Mouse (Mus musculus) intestine, embryonic 16.5 days (tissue): ENCODE measurements at regions not wholly inside any gene's neighbourhood (a gene's known extent, or its start where the extent isn't known, plus 50 kb on each side); places are given as distances from the start of the nearest gene placed in this dataset.

ENCODE experiments used
- ATAC-seq: fragments of 200-750 bp; cut with Nextera tagmentation; 2 replicates; pipeline ENCODE4 v1.8.0; 2017; ENCODE audit warnings: moderate TSS enrichment, moderate library complexity
- H3K27ac ChIP-seq: fragments of 300-500 bp; sonication (generic); 2 replicates; pipeline ENCODE4 v1.5.1; 2014; ENCODE audit warnings: mild to moderate bottlenecking, low read length
- H3K27me3 ChIP-seq: fragments of 300-500 bp; sonication (generic); replicated peaks from 2 replicates; pipeline ENCODE4 v1.6.1; 2014; ENCODE audit warnings: low read length, control low read depth, mixed read lengths; ENCODE audit not compliant: control insufficient read depth, insufficient read depth
- H3K36me3 ChIP-seq: fragments of 300-500 bp; sonication (generic); 2 replicates; pipeline ENCODE4 v1.6.1; 2014; ENCODE audit warnings: low read length, control low read depth; ENCODE audit not compliant: control insufficient read depth, insufficient read depth
- H3K4me1 ChIP-seq: fragments of 300-500 bp; sonication (generic); 2 replicates; pipeline ENCODE4 v1.6.1; 2014; ENCODE audit warnings: low read length, control low read depth, mixed read lengths; ENCODE audit not compliant: control insufficient read depth, insufficient read depth
- H3K4me2 ChIP-seq: fragments of 300-500 bp; sonication (generic); 2 replicates; pipeline ENCODE4 v1.6.1; 2014; ENCODE audit warnings: low read depth, low read length, control low read depth
- H3K4me3 ChIP-seq: fragments of 300-500 bp; sonication (generic); 2 replicates; pipeline ENCODE4 v1.5.1; 2014; ENCODE audit warnings: mild to moderate bottlenecking, low read length
- H3K9ac ChIP-seq: fragments of 300-500 bp; sonication (generic); 2 replicates; pipeline ENCODE4 v1.6.1; 2014; ENCODE audit warnings: low read depth, low read length
- H3K9me3 ChIP-seq: fragments of 300-500 bp; sonication (generic); 2 replicates; pipeline ENCODE4 v1.6.1; 2016; ENCODE audit warnings: low read length, control low read depth; ENCODE audit not compliant: control insufficient read depth
- WGBS: fragments of 180-500 bp; shearing (Covaris S2); extraction: QIAGEN DNeasy Blood & Tissue Kit; methylation state at CpG from one replicate; pipeline ENCODE4 v1.1.7; 2014; 5-methylcytosine and 5-hydroxymethylcytosine counted together

DNA sequence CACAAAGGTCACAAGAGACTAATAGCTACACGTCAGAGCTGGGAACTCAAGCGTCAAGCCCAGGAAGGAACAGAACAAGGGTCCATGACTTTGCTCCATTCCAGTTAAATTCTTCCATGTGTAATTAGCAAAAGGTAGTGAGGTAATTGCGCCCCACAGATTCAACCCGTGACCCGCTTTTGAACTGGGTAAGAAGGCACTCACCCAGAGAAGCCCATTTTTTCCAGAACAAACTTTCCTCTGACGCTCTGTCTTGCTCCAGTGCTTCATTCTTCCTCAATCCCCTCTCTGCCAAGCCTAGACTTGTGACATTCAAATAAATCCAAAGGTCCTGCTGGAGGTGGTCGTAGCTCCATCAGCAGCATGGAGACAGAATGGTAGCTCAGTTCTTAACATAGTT is 110.2 kb upstream of the Ccdc122 start:
- no peak overlapping the region for H3K9ac ChIP-seq
- H3K4me3 ChIP-seq: no peak overlapping the region
- H3K4me2 ChIP-seq: no peak overlapping the region
- H3K36me3 ChIP-seq: no peaks in the 10 kb centered on the region
- H3K9me3 ChIP-seq: no peaks in the 10 kb centered on the region
- H3K27me3 ChIP-seq: no peaks in the 10 kb centered on the region
- no peaks in the 10 kb centered on the region for H3K4me1 ChIP-seq
- ATAC-seq: no peak
- WGBS: 87% methylated on average over 7 of the region's 7 CpGs
- H3K27ac ChIP-seq: no peak overlapping the region

DNA sequence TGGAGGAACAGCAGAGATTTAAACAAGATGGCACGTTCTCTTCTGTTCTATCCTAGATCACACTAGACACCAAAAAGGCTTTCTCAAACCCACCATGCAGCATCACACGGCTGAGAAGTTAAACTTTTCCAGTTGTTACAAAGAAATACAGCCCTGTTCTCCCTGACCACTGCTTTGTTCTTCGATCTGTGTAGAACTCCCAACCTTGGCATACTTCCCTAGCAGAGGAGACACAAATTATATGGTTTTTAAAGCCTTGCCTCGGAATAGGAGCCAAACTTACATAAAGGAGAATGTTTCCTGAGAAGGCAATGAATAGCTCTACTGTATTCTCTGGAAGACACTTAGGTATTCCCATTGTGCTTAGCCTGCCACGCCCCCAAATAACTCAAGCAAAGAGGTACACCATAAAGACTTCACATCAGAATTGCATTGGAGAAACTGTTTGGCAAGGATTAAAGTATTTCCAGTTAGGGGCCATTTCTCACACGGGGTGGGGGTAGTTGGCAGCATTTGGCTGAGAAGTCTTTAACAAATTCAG is 114.1 kb upstream of the Ccdc122 start:
- no peak overlapping the region for H3K4me3 ChIP-seq
- H3K4me1 ChIP-seq: no peaks in the 10 kb centered on the region
- no peak overlapping the region for H3K27ac ChIP-seq
- ATAC-seq: no peak
- H3K27me3 ChIP-seq: no peaks in the 10 kb centered on the region
- WGBS: 70% methylated on average over 6 of the region's 6 CpGs
- H3K4me2 ChIP-seq: no peak overlapping the region
- no peaks in the 10 kb centered on the region for H3K36me3 ChIP-seq
- no peak overlapping the region for H3K9ac ChIP-seq
- H3K9me3 ChIP-seq: no peaks in the 10 kb centered on the region

DNA sequence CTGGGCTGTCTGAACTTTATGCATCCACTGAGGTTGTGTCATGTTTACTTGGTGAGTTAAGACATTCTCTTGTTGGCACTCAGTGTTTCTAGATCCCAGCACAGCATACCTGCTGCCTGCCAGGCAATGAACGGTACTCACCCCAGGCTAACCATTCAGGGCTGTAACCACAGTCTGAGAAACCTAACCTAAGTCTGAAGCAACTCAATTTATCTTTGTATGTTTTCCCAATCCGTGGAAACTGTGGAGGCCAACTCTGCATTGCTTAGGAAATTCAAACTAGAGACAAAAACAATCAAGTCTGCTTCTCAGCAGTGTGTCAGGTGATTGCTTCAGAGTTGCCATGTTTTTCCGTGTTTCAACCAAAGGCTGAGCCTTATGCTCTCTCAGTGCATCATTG is 118.5 kb upstream of the Ccdc122 start:
- Histone ChIP-seq H3K36me3 (no peaks in the 10 kb centered on the region), H3K27me3 (no peaks in the 10 kb centered on the region), H3K27ac (no peak overlapping the region), H3K4me1 (no peaks in the 10 kb centered on the region), H3K9me3 (no peaks in the 10 kb centered on the region), H3K9ac (no peak overlapping the region), H3K4me3 (no peak overlapping the region), H3K4me2 (no peak overlapping the region)
- WGBS: 62% methylated on average over 3 of the region's 3 CpGs
- ATAC-seq: no peak

DNA sequence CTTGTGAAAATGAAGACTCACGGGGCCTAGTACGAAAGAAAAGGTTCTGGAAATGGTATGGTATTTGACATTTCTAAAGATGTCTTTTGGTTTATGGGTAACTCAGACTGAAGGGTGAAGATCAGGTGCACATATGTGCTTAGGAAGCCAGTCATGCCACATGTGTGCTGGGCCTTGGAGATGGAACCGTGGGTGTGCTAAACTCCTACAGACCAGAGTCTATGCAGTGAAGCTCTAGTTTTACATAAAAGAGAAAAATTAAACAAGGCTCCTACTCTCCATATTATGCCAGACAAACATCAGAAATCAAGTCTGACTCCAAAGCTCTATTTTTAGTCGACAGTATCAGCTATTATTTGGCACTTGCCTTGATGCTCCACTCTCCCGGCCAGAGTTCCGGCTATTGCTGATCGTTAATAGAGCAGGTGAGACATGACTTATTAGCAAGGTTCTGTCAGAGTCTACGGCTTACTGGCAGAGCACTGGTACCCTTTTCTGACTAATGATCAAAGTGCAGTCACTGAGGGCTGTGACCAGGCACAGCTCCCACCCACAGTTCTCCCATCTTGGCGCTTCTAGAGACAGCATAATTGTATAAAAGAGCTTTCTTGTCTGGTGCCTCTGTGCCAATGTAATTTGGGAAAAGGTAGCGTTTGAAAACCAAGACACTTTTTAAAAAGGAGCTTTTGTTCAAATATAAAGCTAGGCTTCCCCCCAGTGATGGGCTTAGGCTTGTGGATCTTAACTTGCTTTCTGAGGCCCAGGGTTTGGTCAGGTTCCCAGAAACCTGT is 119.2 kb upstream of the Ccdc122 start:
- Histone ChIP-seq H3K9ac (no peak overlapping the region), H3K4me2 (no peak overlapping the region), H3K4me3 (no peak overlapping the region), H3K4me1 (peaks cover 5% of the 10 kb centered on the region; the same call in 1 of the 2 replicates), H3K9me3 (no peaks in the 10 kb centered on the region), H3K27me3 (no peaks in the 10 kb centered on the region), H3K36me3 (no peaks in the 10 kb centered on the region), H3K27ac (no peak overlapping the region)
- no peak for ATAC-seq
- 82% methylated on average over 10 of the region's 10 CpGs for WGBS

DNA sequence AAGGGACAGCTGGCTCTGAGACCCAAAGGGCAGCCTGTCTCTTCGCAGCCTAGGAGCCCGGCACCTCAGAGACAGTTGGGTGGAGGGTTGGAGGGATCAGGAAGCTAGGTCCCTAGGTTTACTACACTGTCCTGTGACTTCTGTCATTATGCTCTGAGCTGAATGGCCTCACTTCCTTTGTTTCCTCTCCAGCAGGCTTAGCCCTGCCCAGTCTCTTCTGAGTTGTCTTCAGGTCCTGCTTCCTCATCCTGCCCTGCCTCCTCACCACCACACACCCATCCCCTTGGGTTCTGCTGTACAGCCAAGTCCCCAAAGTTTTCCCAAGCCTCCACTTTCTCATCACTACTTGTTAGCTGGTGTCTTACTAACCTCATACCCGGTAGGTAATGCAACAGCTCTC is 122.7 kb upstream of the Ccdc122 start:
- Histone ChIP-seq H3K9me3 (no peaks in the 10 kb centered on the region), H3K27me3 (no peaks in the 10 kb centered on the region), H3K4me1 (peaks cover 5% of the 10 kb centered on the region; the same call in 1 of the 2 replicates), H3K4me3 (no peak overlapping the region), H3K9ac (no peak overlapping the region), H3K27ac (0 out of 2 replicates have a peak overlapping the region, but pooled peaks have one; percentile 11), H3K36me3 (no peaks in the 10 kb centered on the region), H3K4me2 (no peak overlapping the region)
- ATAC-seq: no peak
- 88% methylated on average over 3 of the region's 3 CpGs for WGBS

DNA sequence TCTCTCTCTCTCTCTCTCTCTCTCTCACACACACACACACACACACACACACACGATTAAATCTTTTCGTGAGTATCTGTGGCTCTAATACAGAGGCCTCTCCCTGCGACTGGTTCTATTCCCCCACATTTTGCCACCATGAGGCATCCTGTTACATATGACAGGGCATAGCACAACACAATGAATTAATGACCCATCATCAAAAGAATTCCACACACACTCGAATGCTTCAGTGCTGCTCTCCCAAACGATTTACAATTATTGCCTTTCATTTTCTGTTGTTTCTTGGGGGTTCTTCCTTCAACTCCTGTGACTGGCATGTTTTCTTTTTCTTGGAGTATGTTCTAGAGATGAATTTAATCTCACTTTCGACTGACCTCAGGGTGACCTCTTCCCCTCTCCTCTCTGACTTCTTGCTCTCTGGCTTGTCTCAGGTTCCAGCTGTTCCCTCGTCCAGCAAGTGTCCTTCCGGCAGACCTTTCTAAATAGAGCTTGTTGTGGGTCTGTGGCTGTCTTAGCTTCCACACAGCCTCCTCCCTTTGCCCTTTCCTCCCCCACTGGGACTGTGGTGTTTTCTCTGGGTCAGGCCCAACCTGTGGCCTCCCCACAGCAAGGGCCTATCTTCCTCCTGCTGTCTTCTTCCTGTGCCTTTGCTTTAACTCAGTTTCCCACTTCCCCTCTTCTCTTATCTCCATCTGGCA is 124.1 kb upstream of the Ccdc122 start:
- Histone ChIP-seq H3K4me3 (no peak overlapping the region), H3K27me3 (no peaks in the 10 kb centered on the region), H3K27ac (peak overlapping the region; percentile 28; the same call in 1 of the 2 replicates), H3K36me3 (no peaks in the 10 kb centered on the region), H3K9me3 (no peaks in the 10 kb centered on the region), H3K4me1 (peaks cover 8% of the 10 kb centered on the region), H3K4me2 (no peak overlapping the region), H3K9ac (no peak overlapping the region)
- no peak for ATAC-seq
- 32% methylated on average over 8 of the region's 8 CpGs for WGBS

DNA sequence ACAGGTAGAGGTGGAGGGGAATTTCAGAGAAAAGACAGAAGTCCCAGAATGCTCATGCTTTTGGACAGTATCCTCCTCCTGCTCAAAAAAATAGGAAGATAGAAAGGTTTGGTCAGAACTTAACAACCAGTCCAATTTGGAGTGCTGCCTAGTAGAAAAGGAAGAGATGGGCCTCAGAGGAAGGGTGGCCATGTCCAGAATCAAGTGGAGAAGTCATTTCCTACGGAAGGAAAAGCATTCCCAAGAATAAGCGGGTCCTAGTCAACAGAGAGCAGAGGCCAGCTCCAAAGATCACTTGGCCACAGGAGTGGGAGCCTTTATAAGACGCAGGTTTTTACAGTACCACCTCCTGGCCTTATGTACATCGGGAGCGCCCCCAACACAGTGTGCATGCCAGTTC is 125.3 kb upstream of the Ccdc122 start:
- no peak for ATAC-seq
- WGBS: 85% methylated on average over 5 of the region's 5 CpGs
- H3K27ac ChIP-seq: no peak overlapping the region

DNA sequence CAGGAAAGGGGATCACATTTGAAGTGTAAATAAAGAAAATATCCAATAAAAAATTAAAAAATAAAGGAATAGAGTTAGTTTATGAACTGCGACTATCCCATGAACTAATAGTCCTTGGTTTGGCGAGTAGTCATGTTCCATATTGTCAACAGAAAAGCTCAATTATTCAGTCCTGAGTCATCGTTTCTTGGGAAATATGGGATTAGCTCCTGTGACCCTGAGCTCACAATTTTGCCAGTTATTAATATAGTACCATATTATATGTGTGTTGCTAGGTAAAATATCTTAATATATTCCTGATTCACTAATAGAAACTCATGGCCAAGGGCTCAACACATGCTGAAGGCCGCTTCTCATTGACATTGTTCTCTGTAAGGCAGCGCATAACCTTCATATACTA is 126.4 kb upstream of the Ccdc122 start:
- peaks cover 8% of the 10 kb centered on the region for H3K4me1 ChIP-seq
- ATAC-seq: no peak
- no peak overlapping the region for H3K4me2 ChIP-seq
- H3K9me3 ChIP-seq: no peaks in the 10 kb centered on the region
- H3K4me3 ChIP-seq: no peak overlapping the region
- no peak overlapping the region for H3K27ac ChIP-seq
- no peak overlapping the region for H3K9ac ChIP-seq
- no peaks in the 10 kb centered on the region for H3K36me3 ChIP-seq
- H3K27me3 ChIP-seq: no peaks in the 10 kb centered on the region
- 94% methylated on average over 5 of the region's 5 CpGs for WGBS

More for the DNA sequence above, 125.3 kb upstream of the Ccdc122 start:
- Histone ChIP-seq H3K9ac (no peak overlapping the region), H3K4me1 (peaks cover 8% of the 10 kb centered on the region), H3K36me3 (no peaks in the 10 kb centered on the region), H3K4me3 (no peak overlapping the region), H3K27me3 (no peaks in the 10 kb centered on the region), H3K9me3 (no peaks in the 10 kb centered on the region), H3K4me2 (no peak overlapping the region)

DNA sequence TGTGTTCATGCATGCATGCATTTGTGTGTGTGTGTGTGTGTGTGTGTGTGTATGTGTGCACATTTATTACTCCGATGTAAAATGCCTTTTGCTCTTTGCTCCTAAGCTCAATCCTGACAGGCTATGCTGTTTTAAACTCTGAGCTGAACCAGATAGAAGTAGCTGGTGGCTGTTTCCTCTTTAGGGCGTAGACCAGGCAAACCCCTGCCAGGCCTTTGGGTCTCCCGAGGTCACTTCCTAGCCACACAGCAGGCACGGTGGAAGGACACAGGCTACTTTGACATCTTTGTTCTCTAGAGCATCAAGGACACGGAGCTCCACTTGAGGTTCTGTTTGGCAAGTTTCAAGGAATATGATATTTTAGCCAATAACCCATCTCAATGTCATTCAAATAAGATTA is 128.6 kb upstream of the Ccdc122 start:
- no peak overlapping the region for H3K9ac ChIP-seq
- H3K27ac ChIP-seq: no peak overlapping the region
- ATAC-seq: no peak
- H3K4me3 ChIP-seq: no peak overlapping the region
- H3K27me3 ChIP-seq: no peaks in the 10 kb centered on the region
- H3K4me1 ChIP-seq: peaks cover 8% of the 10 kb centered on the region
- no peak overlapping the region for H3K4me2 ChIP-seq
- no peaks in the 10 kb centered on the region for H3K36me3 ChIP-seq
- 56% methylated on average over 5 of the region's 5 CpGs for WGBS
- no peaks in the 10 kb centered on the region for H3K9me3 ChIP-seq
